Mouse (Mus musculus): ENCODE data around the gene Ptprm.

DNA sequence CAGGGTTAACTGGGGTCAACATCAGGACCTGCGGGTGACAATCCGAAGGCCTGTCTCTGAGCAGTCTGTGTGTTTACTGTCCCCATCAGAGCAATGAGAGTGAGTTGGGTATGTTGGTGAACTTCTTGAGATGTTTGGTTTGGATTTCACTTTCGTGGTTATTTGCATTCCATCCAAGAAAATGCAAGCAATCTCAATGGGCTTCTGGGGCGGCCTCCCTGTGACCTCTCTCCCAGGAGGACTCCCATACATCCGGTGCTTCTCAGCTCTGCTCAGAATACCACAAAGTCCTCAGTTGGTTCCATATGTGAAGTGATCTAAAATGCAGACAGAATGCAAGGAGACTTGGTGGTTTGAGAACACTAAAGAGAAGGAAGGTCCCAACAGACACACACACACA lies 96.5 kb downstream of the Ptprm start:
- TF ChIP-seq CTCF (IDR thresholded peaks at IDR 0.05; ENCODE audit: low read depth) (no peak), EP300 (IDR thresholded peaks at IDR 0.05; ENCODE audit: low read depth) (no peak)

Measured in liver, embryonic 14.5 days (tissue).